Mouse (Mus musculus): ENCODE measurements around the gene Clpsl2. TPM values are rescaled to one million over a fixed set of nuclear protein-coding genes. Genes with fewer than 3 reads are reported as not detected.
"Not testable (repeated sequence)": the region's sequence is repeated elsewhere in the genome, so short reads cannot be mapped to it uniquely, and the experiment has no call there.

The Clpsl2 gene
- polyA plus RNA-seq, 1 experiment from 2014 or later: not detected

- H3K27ac ChIP-seq: no peak overlapping the region
- H3K9me3 ChIP-seq: no peaks in the 10 kb centered on the region
- H3K27me3 ChIP-seq (ENCODE audit: insufficient read depth, poor library complexity, severe bottlenecking): peaks cover 12% of the 10 kb centered on the region
- H3K4me3 ChIP-seq: no peak overlapping the region
- no peak for DNase-seq (ENCODE audit: low spot score)
- H3K36me3 ChIP-seq: no peaks in the 10 kb centered on the region
- WGBS: 61% methylated on average over 11 of the region's 11 CpGs
- 0 out of 2 replicates have a peak, but pooled peaks cover 3% of the 10 kb centered on the region for H3K4me1 ChIP-seq
Measured at GRCm38 (mm10) chr17:28548550-28548949, 661 bp upstream of the Clpsl2 start.

- Histone ChIP-seq H3K4me3 (no peak overlapping the region), H3K27ac (no peak overlapping the region)
- 12% methylated on average over 14 of the region's 14 CpGs for WGBS
Measured at GRCm38 (mm10) chr17:28553040-28553793, 4.0 kb downstream of the Clpsl2 start.

GRCm38 (mm10) chr17:28554021-28554420 lies 4.8 kb downstream of the Clpsl2 start:
- not testable (repeated sequence) for DNase-seq (ENCODE audit: low spot score); H3K36me3 ChIP-seq; H3K4me3 ChIP-seq; H3K27ac ChIP-seq; H3K27me3 ChIP-seq (ENCODE audit: insufficient read depth, poor library complexity, severe bottlenecking); H3K9me3 ChIP-seq
- WGBS: 89% methylated on average over 4 of the region's 4 CpGs
- peaks cover 13% of the 10 kb centered on the region; the same call in 1 of the 2 replicates for H3K4me1 ChIP-seq

More at GRCm38 (mm10) chr17:28553040-28553793, 4.0 kb downstream of the Clpsl2 start:
- H3K36me3 ChIP-seq: no peaks in the 10 kb centered on the region
- peaks cover 13% of the 10 kb centered on the region; the same call in 1 of the 2 replicates for H3K4me1 ChIP-seq
- peaks cover 11% of the 10 kb centered on the region for H3K27me3 ChIP-seq (ENCODE audit: insufficient read depth, poor library complexity, severe bottlenecking)
- no peaks in the 10 kb centered on the region for H3K9me3 ChIP-seq
- no peak for DNase-seq (ENCODE audit: low spot score)

- no peak overlapping the region for H3K4me3 ChIP-seq
- 47% methylated on average over 6 of the region's 6 CpGs for WGBS
- H3K27me3 ChIP-seq (ENCODE audit: insufficient read depth, poor library complexity, severe bottlenecking): no peaks in the 10 kb centered on the region
- H3K27ac ChIP-seq: no peak overlapping the region
- no peaks in the 10 kb centered on the region for H3K36me3 ChIP-seq
- no peaks in the 10 kb centered on the region for H3K9me3 ChIP-seq
- H3K4me1 ChIP-seq: peaks cover 22% of the 10 kb centered on the region
- DNase-seq (ENCODE audit: low spot score): no peak
Measured at GRCm38 (mm10) chr17:28556635-28557396, 7.6 kb downstream of the Clpsl2 start.

- WGBS: 70% methylated on average over 6 of the region's 6 CpGs
- H3K4me3 ChIP-seq: no peak overlapping the region
- no peak for DNase-seq (ENCODE audit: low spot score)
- H3K9me3 ChIP-seq: no peaks in the 10 kb centered on the region
- no peaks in the 10 kb centered on the region for H3K36me3 ChIP-seq
- H3K27ac ChIP-seq: no peak overlapping the region
- H3K4me1 ChIP-seq: peaks cover 27% of the 10 kb centered on the region
- H3K27me3 ChIP-seq (ENCODE audit: insufficient read depth, poor library complexity, severe bottlenecking): no peaks in the 10 kb centered on the region
Measured at GRCm38 (mm10) chr17:28557772-28558171, 8.6 kb downstream of the Clpsl2 start.

GRCm38 (mm10) chr17:28560598-28560997 lies 11.4 kb downstream of the Clpsl2 start, which contains the start of gene Clps:
Gene Clps, minus strand, starts transcription at chr17:28560766.
- Histone ChIP-seq H3K27me3 (ENCODE audit: insufficient read depth, poor library complexity, severe bottlenecking) (no peaks in the 10 kb centered on the region), H3K4me1 (peaks cover 25% of the 10 kb centered on the region), H3K9me3 (no peaks in the 10 kb centered on the region), H3K36me3 (no peaks in the 10 kb centered on the region), H3K4me3 (no peak within 1 kb of the TSS), H3K27ac (no peak within 1 kb of the TSS)
- 51% methylated on average over 4 of the region's 4 CpGs for WGBS
- DNase-seq (ENCODE audit: low spot score): no peak

- no peak overlapping the region for H3K4me3 ChIP-seq
- H3K9me3 ChIP-seq: no peaks in the 10 kb centered on the region
- H3K4me1 ChIP-seq: peaks cover 19% of the 10 kb centered on the region
- no peak overlapping the region for H3K27ac ChIP-seq
- 59% methylated on average over 7 of the region's 7 CpGs for WGBS
- no peak for DNase-seq (ENCODE audit: low spot score)
- H3K36me3 ChIP-seq: no peaks in the 10 kb centered on the region
- no peaks in the 10 kb centered on the region for H3K27me3 ChIP-seq (ENCODE audit: insufficient read depth, poor library complexity, severe bottlenecking)
Measured at GRCm38 (mm10) chr17:28561613-28562012, 12.4 kb downstream of the Clpsl2 start.

- Histone ChIP-seq H3K27me3 (ENCODE audit: insufficient read depth, poor library complexity, severe bottlenecking) (no peaks in the 10 kb centered on the region), H3K4me1 (peaks cover 14% of the 10 kb centered on the region), H3K4me3 (no peak overlapping the region), H3K36me3 (no peaks in the 10 kb centered on the region), H3K27ac (no peak overlapping the region), H3K9me3 (no peaks in the 10 kb centered on the region)
- no peak for DNase-seq (ENCODE audit: low spot score)
Measured at GRCm38 (mm10) chr17:28565181-28565580, 16.0 kb downstream of the Clpsl2 start.

GRCm38 (mm10) chr17:28567541-28567940 lies 18.3 kb downstream of the Clpsl2 start:
- Histone ChIP-seq H3K27me3 (ENCODE audit: insufficient read depth, poor library complexity, severe bottlenecking) (no peaks in the 10 kb centered on the region), H3K27ac (no peak overlapping the region), H3K4me1 (no peaks in the 10 kb centered on the region), H3K9me3 (no peaks in the 10 kb centered on the region), H3K4me3 (no peak overlapping the region), H3K36me3 (no peaks in the 10 kb centered on the region)
- no peak for DNase-seq (ENCODE audit: low spot score)
- WGBS: 41% methylated on average over 3 of the region's 3 CpGs

GRCm38 (mm10) chr17:28571868-28572267 lies 22.7 kb downstream of the Clpsl2 start:
- 77% methylated on average over 3 of the region's 3 CpGs for WGBS
- Histone ChIP-seq H3K4me1 (peaks cover 8% of the 10 kb centered on the region), H3K27ac (no peak overlapping the region), H3K27me3 (ENCODE audit: insufficient read depth, poor library complexity, severe bottlenecking) (peaks cover 18% of the 10 kb centered on the region; the same call in 1 of the 2 replicates), H3K4me3 (no peak overlapping the region), H3K36me3 (no peaks in the 10 kb centered on the region), H3K9me3 (no peaks in the 10 kb centered on the region)
- DNase-seq (ENCODE audit: low spot score): no peak

GRCm38 (mm10) chr17:28572521-28572920 lies 23.3 kb downstream of the Clpsl2 start:
- Histone ChIP-seq H3K27me3 (ENCODE audit: insufficient read depth, poor library complexity, severe bottlenecking) (peaks cover 20% of the 10 kb centered on the region; the same call in 1 of the 2 replicates), H3K27ac (no peak overlapping the region), H3K4me1 (peaks cover 8% of the 10 kb centered on the region), H3K4me3 (no peak overlapping the region), H3K36me3 (no peaks in the 10 kb centered on the region), H3K9me3 (no peaks in the 10 kb centered on the region)
- no peak for DNase-seq (ENCODE audit: low spot score)
- 80% methylated on average over 7 of the region's 7 CpGs for WGBS

- H3K4me1 ChIP-seq: peaks cover 8% of the 10 kb centered on the region
- no peak overlapping the region for H3K4me3 ChIP-seq
- no peaks in the 10 kb centered on the region for H3K9me3 ChIP-seq
- H3K27ac ChIP-seq: no peak overlapping the region
- WGBS: 83% methylated on average over 6 of the region's 6 CpGs
- H3K36me3 ChIP-seq: no peaks in the 10 kb centered on the region
- no peak for DNase-seq (ENCODE audit: low spot score)
- peaks cover 20% of the 10 kb centered on the region; the same call in 1 of the 2 replicates for H3K27me3 ChIP-seq (ENCODE audit: insufficient read depth, poor library complexity, severe bottlenecking)
Measured at GRCm38 (mm10) chr17:28572941-28573340, 23.7 kb downstream of the Clpsl2 start.

Data from heart, embryonic 10.5 days (tissue).